Mouse (Mus musculus) MEL (cell line): ENCODE measurements at regions not wholly inside any gene's neighbourhood (a gene's known extent, or its start where the extent isn't known, plus 50 kb on each side); places are given as distances from the start of the nearest gene placed in this dataset.

Source experiments
- CTCF ChIP-seq, 3 experiments: IDR thresholded peaks in 2 of 3; conservative IDR thresholded peaks in 1 of 3; 2 replicates each; pipeline ENCODE4 v1.5.1; 2011 to 2012; ENCODE audit warnings: low read length in 3 of 3, low read depth in 2 of 3, mild to moderate bottlenecking in 2 of 3, improper control_type of control experiment in 1 of 3, inconsistent platforms in 1 of 3, mixed read lengths in 1 of 3, moderate library complexity in 1 of 3; ENCODE audit not compliant: control insufficient read depth in 1 of 3, insufficient read depth in 1 of 3, poor library complexity in 1 of 3, severe bottlenecking in 1 of 3
- MAX ChIP-seq: IDR thresholded peaks from 2 replicates; pipeline ENCODE4 v1.6.1; 2011; ENCODE audit warnings: low read length, improper control_type of control experiment
- POLR2A ChIP-seq, 2 experiments: IDR thresholded peaks; 2 replicates each; pipeline ENCODE4 v1.6.1; 2011 to 2012; ENCODE audit warnings: low read length in 2 of 2, mild to moderate bottlenecking in 2 of 2, control low read depth in 1 of 2, improper control_type of control experiment in 1 of 2, low read depth in 1 of 2, moderate library complexity in 1 of 2; ENCODE audit not compliant: control insufficient read depth in 1 of 2, insufficient read depth in 1 of 2, poor library complexity in 1 of 2
- POLR2AphosphoS5 ChIP-seq: IDR thresholded peaks from 2 replicates; pipeline ENCODE4 v1.6.1; 2012; ENCODE audit warnings: low read depth, borderline replicate concordance, mild to moderate bottlenecking, inconsistent platforms, low read length, moderate library complexity, mixed read lengths
- TCF12 ChIP-seq: IDR thresholded peaks from 2 replicates; pipeline ENCODE4 v1.6.1; 2014; ENCODE audit warnings: low read depth, mild to moderate bottlenecking, inconsistent platforms, low read length, improper control_type of control experiment, moderate library complexity

DNA sequence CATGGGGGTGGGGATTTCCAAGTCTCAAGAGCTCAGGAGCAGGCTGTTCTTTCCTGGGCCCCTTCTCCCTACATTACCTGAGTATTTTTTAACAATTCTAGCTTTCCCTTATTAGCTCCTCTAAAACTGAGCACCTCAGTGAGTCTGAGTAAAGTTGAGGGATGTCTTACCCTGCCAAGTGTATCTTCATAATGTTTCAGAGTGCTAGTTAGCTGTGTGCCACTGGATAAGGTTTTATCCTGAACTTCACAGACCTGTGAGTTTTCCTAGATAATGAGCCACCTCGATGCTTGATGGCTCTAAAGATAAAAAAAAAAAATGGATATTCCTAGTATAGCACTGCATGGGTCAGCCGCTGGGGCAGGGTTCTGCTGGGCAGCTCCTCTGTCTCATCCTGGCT, 171.1 kb downstream of the Ipo8 start:
- no peak for TF ChIP-seq TCF12
- no peak for TF ChIP-seq CTCF (IDR thresholded peaks at IDR 0.05 in 2 of 3, conservative IDR thresholded peaks at IDR 0.05 in 1 of 3; ENCODE audit: control insufficient read depth in 1 of 3, insufficient read depth in 1 of 3, low read depth in 2 of 3, low read length in 3 of 3, poor library complexity in 1 of 3, severe bottlenecking in 1 of 3)
- no peak for TF ChIP-seq MAX
- TF ChIP-seq POLR2A (IDR thresholded peaks at IDR 0.05; ENCODE audit: control insufficient read depth in 1 of 2, insufficient read depth in 1 of 2, low read depth in 1 of 2, low read length in 2 of 2, poor library complexity in 1 of 2) = no peak
- TF ChIP-seq POLR2AphosphoS5 = no peak
